Mouse (Mus musculus) ES-E14 (cell line): ENCODE results near the gene Trim63.

Experiments
- CHD2 ChIP-seq: IDR thresholded peaks from 2 replicates; pipeline ENCODE4 v1.6.1; 2014; ENCODE audit warnings: mild to moderate bottlenecking, low read depth, low read length, inconsistent platforms
- HCFC1 ChIP-seq: IDR thresholded peaks from 2 replicates; pipeline ENCODE4 v1.6.1; 2012; ENCODE audit warnings: low read length, inconsistent platforms, borderline replicate concordance; ENCODE audit not compliant: insufficient read depth
- MAFK ChIP-seq: IDR thresholded peaks from 2 replicates; pipeline ENCODE4 v1.6.1; 2014; ENCODE audit warnings: mild to moderate bottlenecking, low read depth, low read length, inconsistent platforms; ENCODE audit not compliant: insufficient read depth
- ZC3H11A ChIP-seq: IDR thresholded peaks from 2 replicates; pipeline ENCODE4 v1.6.1; 2012; ENCODE audit warnings: low read depth, mild to moderate bottlenecking, inconsistent platforms, low read length, borderline replicate concordance
- ZNF384 ChIP-seq: IDR thresholded peaks from 2 replicates; pipeline ENCODE4 v1.6.1; 2012; ENCODE audit warnings: low read depth, low read length, inconsistent platforms

DNA sequence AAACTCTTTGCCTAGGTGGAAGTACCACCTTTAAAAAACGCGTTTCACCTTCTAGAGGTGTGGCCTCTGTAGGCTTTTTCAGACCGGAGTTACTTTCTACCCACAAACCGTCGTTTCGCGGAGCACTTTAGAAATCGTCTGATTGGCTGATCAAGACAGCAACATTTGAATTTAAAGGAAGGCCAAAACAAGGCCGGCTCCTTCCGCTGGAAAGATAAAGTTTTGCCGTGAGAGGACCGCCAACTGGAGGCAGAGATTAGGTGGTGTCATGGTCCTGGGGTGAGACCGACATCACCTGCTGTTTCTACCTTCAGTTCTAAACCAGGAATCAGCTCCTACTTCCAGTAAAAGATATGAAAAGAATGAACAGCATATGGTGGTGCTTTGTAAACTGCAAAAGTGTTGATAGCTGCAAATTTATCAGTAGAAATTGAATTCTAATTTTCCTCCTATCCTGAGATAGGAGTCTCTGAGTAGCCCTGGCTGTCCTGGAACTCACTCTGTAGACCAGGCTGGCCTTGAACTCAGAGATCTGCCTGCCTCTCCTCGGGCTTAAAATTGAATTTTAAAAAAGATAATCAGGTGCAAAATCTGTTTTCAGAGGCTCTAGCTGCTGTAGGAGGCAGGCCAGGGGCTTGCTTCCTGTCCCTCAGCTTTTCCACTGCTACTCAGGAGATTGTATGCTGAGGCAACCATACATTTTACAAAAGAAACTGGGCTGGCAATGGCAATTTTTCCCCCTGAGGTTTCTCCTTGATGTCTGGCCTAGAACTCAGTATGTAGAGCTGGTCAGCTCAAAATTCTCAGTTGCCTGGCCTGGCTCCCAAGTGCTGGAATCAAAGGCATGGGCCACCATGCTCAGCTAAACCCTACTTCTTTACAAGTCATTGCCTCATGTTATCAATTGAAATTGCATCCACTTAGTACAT is 41.2 kb upstream of the Trim63 start:
- no peak for TF ChIP-seq MAFK
- no peak for TF ChIP-seq ZC3H11A
- TF ChIP-seq CHD2, result no peak
- no peak for TF ChIP-seq HCFC1
- TF ChIP-seq ZNF384, result no peak
